Mouse (Mus musculus) kidney, adult 18-20 months (tissue): Measurements from ENCODE around the gene Gpr155.

Experiments
- DNase-seq: peaks from one replicate; pipeline ENCODE4 v3.0.0; 2021

Gene Gpr155

DNA sequence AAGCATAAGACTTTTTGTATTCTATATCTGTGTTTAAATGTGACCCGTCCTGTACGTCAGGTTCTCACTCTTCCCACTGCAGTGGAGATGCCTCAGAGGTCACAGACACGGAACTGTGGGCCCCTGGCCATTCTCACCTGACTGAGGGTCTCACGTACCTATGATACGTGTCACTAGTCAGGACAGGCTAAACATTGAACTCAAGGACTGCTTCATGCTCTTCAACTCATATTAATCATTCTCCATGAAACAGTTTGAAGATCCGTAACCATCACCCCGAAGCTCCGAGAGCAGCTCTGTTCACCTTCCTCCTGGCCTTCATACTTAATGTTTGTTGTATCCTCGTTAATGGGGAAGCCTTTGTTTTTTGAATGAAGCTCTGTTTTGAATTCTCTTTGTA lies 68.9 kb downstream of the Gpr155 start:
- DNase-seq, result no peak

DNA sequence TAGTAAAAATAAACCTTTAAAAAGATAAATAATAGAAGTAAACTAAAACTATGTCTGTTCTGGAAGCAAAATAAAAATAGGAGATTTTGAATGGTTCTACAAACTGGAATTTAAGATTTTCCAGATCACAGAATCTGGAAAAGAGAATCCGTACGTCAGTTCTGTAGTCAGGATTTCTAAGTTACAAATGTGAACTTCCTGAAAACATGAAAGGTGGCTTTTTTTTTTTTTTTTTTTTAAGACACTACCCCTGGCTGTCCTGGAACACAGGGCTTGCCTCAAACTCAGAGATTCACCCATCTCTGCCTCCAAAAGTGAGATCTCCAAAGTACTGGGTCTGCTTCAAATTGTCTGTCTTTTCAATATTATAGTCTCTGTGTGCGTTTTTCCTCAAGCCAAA lies 72.1 kb downstream of the Gpr155 start:
- DNase-seq, result no peak

DNA sequence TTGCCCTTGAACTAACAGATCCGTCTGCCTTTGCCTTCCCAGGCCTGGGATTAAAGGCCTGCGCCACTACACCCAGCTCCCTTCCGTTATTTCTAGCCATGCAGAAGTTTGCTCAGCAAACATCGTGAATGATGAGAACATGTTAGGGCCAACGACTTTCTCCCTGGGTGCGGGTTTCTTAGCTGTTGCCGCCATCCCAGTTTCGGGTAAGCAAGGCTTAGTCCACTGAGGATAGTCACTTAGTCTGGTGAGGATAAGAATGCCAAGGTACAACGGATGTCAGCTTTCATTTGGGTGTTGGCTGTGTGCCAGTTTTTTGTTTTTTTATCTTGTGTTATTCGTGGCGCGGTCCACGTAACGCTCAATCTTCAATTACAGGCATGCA lies 73.3 kb downstream of the Gpr155 start:
- DNase-seq, result peak; percentile 63

DNA sequence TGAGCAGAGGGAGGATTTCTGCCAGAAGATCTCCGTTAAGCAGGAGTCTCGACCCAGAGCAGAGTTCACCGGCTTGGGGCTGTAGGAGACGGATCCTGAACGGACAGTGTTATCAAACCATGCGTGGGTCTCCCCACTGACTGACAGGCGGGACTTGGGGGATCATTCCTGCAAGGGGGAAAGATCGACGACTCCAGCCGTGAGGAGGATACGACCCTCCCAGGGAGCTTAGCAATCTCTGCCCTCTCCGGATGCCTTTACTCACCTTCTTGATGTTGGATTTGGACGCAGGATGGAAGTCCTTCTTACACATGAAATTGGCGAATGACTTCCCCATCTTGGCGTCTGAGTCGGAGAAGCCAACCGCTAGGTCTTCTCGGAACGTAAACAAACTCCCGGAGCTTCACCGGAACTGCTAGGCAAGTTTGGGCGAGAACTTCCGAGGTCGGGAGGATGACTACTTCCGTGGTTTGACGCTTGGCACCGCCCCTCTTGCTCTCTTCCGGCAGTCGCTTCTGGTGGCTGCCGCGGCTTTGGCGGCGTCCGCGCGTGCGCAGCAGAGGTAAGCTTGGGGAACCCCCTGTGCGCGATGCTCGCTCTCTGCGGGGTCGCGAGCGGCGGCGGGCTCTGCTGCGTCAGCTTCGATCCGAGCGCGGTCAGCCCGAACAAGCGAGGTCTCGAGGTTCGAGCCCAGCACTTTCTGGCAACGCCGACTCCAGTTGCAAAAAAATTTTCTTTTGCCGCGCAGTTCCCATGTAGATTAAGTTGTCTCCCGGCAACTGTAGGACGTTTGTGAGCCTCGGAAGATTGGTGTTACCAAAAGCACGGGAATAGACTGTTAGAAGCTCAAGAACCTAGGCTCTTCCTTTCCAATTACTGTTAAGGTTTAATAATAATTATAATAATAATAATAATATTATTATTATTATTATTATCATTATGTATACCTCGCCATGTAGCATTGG lies 73.9 kb downstream of the Gpr155 start, which contains the start of the genes Scrn3 and Cir1:
TSS of gene Scrn3 (plus strand) at position 450 of the 965 bp plus-strand sequence.
TSS of gene Cir1 (minus strand) at position 550 of the 965 bp plus-strand sequence.
- DNase-seq, result peak; percentile 91

DNA sequence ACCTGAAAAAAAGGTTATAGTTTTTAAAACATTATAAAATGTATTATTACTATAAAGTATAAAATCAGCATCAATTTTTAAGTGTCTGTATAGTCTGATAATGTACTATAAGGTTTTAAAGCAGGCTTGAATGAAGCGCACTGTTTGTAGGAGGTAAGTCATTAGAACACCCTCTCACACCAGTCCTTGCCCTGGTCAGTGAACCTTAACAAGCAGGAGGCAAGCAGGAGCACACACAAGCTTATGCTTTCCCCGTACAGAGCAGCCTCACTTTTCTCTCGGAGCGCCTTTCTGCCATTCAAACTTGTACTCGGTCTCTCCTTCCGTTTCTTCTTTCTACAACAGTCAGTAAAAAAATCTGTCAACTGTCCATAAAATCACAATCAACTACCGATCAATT lies 80.4 kb downstream of the Gpr155 start:
- no peak for DNase-seq

DNA sequence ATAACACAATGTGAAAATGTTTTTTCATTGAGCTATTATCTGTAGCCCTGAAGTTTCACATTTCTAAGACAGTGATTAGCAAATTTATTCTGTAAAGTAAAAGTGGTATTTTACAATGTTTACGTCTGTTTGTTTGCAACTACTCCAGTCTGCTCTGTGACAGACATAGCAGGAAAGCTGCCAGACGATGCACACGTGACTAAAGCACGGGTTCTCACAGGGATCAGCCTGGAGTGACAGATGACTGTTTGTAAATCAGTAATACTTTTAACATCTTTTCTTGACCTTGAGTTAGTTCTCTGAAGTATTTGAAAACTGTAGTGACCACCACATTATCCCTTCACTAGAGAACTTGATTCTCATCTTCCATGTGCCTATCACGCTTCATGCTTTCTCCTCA lies 81.9 kb downstream of the Gpr155 start:
- no peak for DNase-seq

DNA sequence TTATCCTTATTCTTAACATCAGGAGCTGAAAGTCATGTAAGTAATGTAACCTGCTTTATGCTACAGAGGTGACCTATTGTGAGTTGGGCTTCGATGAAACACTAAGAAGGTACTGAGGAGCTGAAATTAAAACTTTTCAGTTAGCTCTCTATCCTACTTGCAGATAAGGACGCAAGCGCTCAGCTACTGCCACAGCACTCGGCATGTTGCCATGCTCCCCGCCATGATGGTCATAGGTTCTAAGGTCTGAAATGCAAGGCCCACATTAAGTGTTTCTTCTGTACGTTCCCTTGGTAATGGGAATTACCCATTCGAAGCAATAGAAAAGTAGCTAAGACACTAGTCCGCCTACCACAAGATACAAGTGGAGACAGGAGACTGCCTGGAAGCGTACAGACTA lies 83.7 kb downstream of the Gpr155 start:
- DNase-seq, result no peak

DNA sequence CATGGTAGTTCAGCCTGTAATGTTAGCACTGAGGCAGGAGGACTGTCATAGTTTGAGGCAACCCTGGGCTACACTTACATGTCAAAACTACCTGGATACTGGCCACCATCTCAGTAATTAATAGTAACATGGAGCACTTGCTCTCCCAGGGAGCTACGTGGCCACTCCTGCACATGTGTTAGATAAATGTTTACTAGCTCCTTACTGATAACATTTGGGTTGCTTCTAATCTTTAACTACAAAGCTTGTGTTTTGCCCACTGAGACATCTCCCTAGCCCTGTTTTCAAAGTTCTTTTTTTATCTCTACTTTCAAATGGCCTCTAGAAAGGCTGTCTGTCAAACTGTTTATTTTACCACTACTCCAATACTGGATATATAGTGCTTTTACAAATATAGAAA lies 84.4 kb downstream of the Gpr155 start:
- DNase-seq, result no peak

DNA sequence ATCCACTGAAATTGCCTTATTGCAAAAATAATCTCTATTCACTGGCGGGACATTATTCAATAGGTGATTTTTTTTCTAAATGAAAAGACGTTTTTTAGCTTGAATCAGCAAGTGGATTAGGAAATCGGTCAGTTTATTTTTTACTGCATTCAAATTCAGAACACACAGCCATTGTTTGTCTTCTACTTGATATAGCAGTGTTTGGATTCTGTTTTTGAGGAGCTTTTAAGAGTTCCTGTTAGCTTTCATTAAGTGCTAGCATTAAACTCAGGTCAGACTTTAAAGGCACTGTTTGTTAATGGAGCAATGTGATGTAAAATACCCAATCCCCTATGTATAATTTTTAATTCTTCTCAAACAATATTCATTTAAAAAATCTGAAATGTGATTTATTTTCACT lies 87.5 kb downstream of the Gpr155 start:
- DNase-seq, result no peak

DNA sequence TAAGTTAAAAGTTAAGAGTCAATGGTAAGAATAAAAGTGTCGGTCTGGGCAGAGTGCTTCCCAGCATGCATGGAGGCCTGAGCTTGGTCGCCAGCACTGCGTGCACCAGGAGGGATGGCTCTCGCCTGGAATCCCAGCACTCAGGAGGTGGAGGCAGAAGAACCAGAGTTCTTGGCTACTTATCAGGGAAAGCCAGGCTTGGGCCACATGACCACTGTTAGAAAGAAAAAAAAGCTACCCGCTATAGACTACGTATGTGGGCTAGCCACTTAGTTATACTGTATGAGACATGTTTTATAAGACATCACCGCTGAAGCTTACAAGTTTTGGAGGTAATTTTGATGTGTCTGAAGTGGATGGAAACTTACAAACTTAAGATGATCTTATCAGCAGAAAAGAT lies 88.2 kb downstream of the Gpr155 start:
- no peak for DNase-seq

DNA sequence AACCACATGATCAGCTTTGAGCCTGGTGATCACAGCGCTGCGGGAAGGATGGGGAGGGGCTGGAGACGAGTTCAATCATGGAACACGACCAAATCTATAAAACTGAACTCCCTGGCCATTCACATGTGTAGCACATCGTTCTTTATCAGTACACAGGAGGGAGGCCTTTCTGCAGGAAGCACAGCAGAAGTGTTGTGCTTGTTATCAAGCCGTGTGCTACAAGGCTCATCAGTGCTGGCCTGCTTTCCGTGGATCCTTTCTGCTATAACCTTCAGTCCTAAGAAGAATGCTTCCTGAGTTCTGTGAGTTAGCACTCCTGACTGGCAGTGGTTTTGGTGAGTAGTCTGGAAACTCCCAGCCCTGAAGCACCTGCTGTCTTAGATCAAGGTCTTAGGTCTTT lies 91.3 kb downstream of the Gpr155 start:
- DNase-seq, result no peak
